Mouse (Mus musculus) stomach, postnatal 0 days (tissue): ENCODE measurements at regions not wholly inside any gene's neighbourhood (a gene's known extent, or its start where the extent isn't known, plus 50 kb on each side); places are given as distances from the start of the nearest gene placed in this dataset.

Experiments used
- ATAC-seq: fragments of 200-750 bp; cut with Nextera tagmentation; 2 replicates; pipeline ENCODE4 v1.8.0; 2017; ENCODE audit not compliant: low FRiP score, low TSS enrichment
- DNase-seq: peaks from one replicate; pipeline ENCODE4 v3.0.0-alpha.2; 2016; ENCODE audit warnings: low spot score
- H3K27ac ChIP-seq: fragments of 300-500 bp; sonication (generic); replicated peaks from 2 replicates; pipeline ENCODE4 v1.5.1; 2014; ENCODE audit warnings: mild to moderate bottlenecking, control low read depth
- H3K27me3 ChIP-seq: fragments of 300-500 bp; sonication (generic); 2 replicates; pipeline ENCODE4 v1.6.1; 2014; ENCODE audit warnings: low read length; ENCODE audit not compliant: control insufficient read depth, insufficient read depth
- H3K36me3 ChIP-seq: fragments of 300-500 bp; sonication (generic); 2 replicates; pipeline ENCODE4 v1.6.1; 2014; ENCODE audit warnings: low read length, mixed read lengths; ENCODE audit not compliant: control insufficient read depth, insufficient read depth
- H3K4me1 ChIP-seq: fragments of 300-500 bp; sonication (generic); replicated peaks from 2 replicates; pipeline ENCODE4 v1.6.1; 2014; ENCODE audit warnings: antibody characterized with exemption; ENCODE audit not compliant: control insufficient read depth, insufficient read depth
- H3K4me2 ChIP-seq: fragments of 300-500 bp; sonication (generic); replicated peaks from 2 replicates; pipeline ENCODE4 v1.6.1; 2014; ENCODE audit warnings: low read depth, mild to moderate bottlenecking, control low read depth, moderate library complexity
- H3K4me3 ChIP-seq: fragments of 300-500 bp; sonication (generic); 2 replicates; pipeline ENCODE4 v1.5.1; 2014; ENCODE audit warnings: low read depth, low read length, control low read depth
- H3K9ac ChIP-seq: fragments of 300-500 bp; sonication (generic); 2 replicates; pipeline ENCODE4 v1.6.1; 2014; ENCODE audit warnings: mild to moderate bottlenecking, low read length, control low read depth, mixed read lengths
- H3K9me3 ChIP-seq: fragments of 300-500 bp; sonication (generic); 2 replicates; pipeline ENCODE4 v1.6.1; 2016; ENCODE audit warnings: low read length; ENCODE audit not compliant: control insufficient read depth
- CTCF ChIP-seq: IDR thresholded peaks from 2 replicates; pipeline ENCODE4 v1.5.1; 2016; ENCODE audit warnings: antibody characterized with exemption, low read depth, mild to moderate bottlenecking, moderate library complexity
- EP300 ChIP-seq: optimal IDR thresholded peaks from 2 replicates; pipeline ENCODE3; 2016; ENCODE audit warnings: antibody characterized with exemption
- WGBS: fragments of 180-500 bp; shearing (Covaris S2); extraction: QIAGEN DNeasy Blood & Tissue Kit; methylation state at CpG from one replicate; pipeline ENCODE4 v1.1.7; 2014; 5-methylcytosine and 5-hydroxymethylcytosine counted together

DNA sequence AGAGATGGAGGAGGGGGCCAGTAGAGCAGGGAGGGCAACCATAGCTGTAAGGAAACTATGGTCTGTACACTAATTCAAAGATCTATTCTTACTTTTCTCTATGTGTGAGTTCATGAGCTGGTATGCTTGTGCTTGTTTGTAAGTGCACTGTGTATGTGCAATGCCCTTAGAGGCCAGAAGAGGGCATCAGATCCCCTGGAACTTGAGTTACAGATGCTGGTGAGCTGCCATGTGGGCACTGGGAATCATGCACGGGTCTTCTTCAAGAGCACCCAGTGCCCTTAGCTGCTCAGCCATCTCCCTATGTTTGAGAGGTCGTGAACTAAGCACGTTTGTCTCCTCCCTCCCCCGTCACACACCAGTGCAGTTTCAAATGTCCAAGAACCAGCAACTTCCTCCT lies 68.9 kb downstream of the Tbx3 start:
- H3K27ac ChIP-seq: no peak overlapping the region
- H3K9ac ChIP-seq: no peak overlapping the region
- H3K9me3 ChIP-seq: no peaks in the 10 kb centered on the region
- H3K4me1 ChIP-seq: no peaks in the 10 kb centered on the region
- TF ChIP-seq CTCF (peak; percentile 34), EP300 (no peak)
- H3K36me3 ChIP-seq: no peaks in the 10 kb centered on the region
- 62% methylated on average over 4 of the region's 4 CpGs for WGBS
- H3K4me3 ChIP-seq: no peak overlapping the region
- DNase-seq (no peak), ATAC-seq (no peak)
- H3K27me3 ChIP-seq: no peaks in the 10 kb centered on the region
- no peak overlapping the region for H3K4me2 ChIP-seq

DNA sequence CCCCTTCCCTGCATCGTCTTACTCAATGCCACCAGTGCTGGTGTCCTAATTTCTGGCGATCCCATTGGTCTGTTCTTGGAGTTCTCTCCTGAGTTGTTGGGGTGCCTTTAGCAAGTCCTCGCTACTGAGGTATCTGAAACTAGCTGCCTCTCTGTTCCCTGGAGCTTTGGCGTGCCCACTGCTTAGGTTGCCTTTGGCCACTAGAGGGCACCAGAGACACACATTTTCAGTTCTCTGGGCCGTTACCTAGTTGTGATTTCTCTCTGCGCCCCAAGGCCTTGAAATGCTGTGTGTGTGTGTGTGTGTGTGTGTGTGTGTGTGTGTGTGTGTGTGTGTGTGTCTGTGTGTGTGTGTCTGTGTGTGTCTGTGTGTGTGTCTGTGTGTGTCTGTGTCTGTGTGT lies 70.6 kb downstream of the Tbx3 start:
- no peaks in the 10 kb centered on the region for H3K27me3 ChIP-seq
- no peak overlapping the region for H3K4me2 ChIP-seq
- ATAC-seq (peak; percentile 64; the same call in 1 of the 2 replicates), DNase-seq (peak; percentile 63)
- no peak overlapping the region for H3K9ac ChIP-seq
- 3% methylated on average over 6 of the region's 6 CpGs for WGBS
- H3K36me3 ChIP-seq: no peaks in the 10 kb centered on the region
- no peak overlapping the region for H3K27ac ChIP-seq
- H3K4me3 ChIP-seq: no peak overlapping the region
- no peaks in the 10 kb centered on the region for H3K4me1 ChIP-seq
- no peaks in the 10 kb centered on the region for H3K9me3 ChIP-seq
- TF ChIP-seq CTCF (peak; percentile 91), EP300 (no peak)

DNA sequence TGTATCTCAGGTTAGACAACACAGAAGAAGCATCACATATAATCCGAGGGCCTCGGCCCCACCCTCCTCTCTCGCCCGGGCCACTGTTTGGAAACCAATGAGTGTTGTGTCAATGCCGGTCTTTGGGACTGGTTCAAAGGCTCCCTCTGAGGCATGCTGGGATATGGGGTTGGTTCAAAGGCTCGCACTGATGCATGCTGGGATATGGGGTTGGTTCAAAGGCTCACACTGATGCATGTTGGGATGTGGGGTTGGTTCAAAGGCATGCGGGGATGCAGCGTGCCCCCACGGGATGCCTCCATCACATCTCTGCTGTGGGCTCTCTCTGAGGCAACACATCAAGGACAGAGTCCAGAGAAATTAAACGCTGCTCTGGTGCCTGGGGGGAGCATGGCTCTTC lies 73.3 kb downstream of the Tbx3 start:
- no peaks in the 10 kb centered on the region for H3K9me3 ChIP-seq
- no peaks in the 10 kb centered on the region for H3K36me3 ChIP-seq
- H3K27ac ChIP-seq: no peak overlapping the region
- no peak overlapping the region for H3K4me2 ChIP-seq
- TF ChIP-seq CTCF: no peak
- TF ChIP-seq EP300: no peak
- no peaks in the 10 kb centered on the region for H3K4me1 ChIP-seq
- no peaks in the 10 kb centered on the region for H3K27me3 ChIP-seq
- no peak for DNase-seq
- no peak for ATAC-seq
- 74% methylated on average over 10 of the region's 10 CpGs for WGBS
- H3K9ac ChIP-seq: no peak overlapping the region
- no peak overlapping the region for H3K4me3 ChIP-seq

DNA sequence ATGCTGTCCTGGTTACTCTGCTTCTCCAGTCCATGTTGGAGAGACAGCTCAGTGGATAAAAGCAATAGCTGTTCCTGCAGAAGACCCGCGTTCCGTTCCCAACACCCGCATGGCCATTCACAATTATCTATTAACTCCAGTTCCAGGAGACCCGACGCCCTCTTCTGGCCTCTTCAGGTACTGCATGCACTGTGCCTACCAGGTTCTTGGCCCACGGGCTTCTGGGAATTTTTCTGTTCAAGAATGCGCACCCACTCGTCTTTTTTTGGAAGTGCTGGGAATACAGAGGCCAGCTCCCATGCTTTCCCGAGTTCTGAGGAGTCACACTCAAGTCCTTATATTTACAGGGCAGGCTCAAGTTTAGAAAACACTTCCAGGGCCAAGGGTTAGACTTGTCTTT lies 76.6 kb downstream of the Tbx3 start:
- H3K27me3 ChIP-seq: no peaks in the 10 kb centered on the region
- ATAC-seq: no peak
- TF ChIP-seq CTCF (peak; percentile 46), EP300 (no peak)
- H3K9me3 ChIP-seq: no peaks in the 10 kb centered on the region
- H3K4me2 ChIP-seq: no peak overlapping the region
- no peaks in the 10 kb centered on the region for H3K36me3 ChIP-seq
- no peak for DNase-seq
- WGBS: 69% methylated on average over 10 of the region's 10 CpGs
- H3K4me1 ChIP-seq: no peaks in the 10 kb centered on the region
- no peak overlapping the region for H3K27ac ChIP-seq
- H3K4me3 ChIP-seq: no peak overlapping the region
- no peak overlapping the region for H3K9ac ChIP-seq

DNA sequence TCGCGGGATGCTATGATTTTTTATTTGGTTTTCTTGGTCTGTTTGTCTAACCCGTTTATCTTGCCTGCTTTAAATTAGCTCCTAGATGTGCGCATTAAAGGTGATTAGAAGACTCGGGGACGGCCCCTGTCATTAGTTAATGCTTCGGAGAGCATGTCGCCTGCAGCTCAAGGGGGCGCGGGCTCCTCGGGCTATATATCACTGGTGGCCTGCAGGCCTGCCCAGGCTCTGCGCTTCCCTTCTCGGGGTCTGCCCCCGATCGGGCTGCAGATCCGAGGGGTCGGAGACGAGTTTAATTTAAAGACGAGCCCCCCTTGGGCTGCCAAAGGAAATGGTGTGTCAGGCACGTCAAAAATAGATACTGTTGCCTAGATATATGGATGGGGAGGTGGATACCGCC lies 78.2 kb downstream of the Tbx3 start:
- DNase-seq (no peak), ATAC-seq (no peak)
- Histone ChIP-seq H3K27me3 (no peaks in the 10 kb centered on the region), H3K4me1 (no peaks in the 10 kb centered on the region), H3K9me3 (no peaks in the 10 kb centered on the region), H3K36me3 (no peaks in the 10 kb centered on the region), H3K27ac (no peak overlapping the region), H3K9ac (no peak overlapping the region), H3K4me3 (no peak overlapping the region), H3K4me2 (no peak overlapping the region)
- WGBS: 1% methylated on average over 21 of the region's 21 CpGs
- TF ChIP-seq CTCF: no peak
- no peak for TF ChIP-seq EP300

DNA sequence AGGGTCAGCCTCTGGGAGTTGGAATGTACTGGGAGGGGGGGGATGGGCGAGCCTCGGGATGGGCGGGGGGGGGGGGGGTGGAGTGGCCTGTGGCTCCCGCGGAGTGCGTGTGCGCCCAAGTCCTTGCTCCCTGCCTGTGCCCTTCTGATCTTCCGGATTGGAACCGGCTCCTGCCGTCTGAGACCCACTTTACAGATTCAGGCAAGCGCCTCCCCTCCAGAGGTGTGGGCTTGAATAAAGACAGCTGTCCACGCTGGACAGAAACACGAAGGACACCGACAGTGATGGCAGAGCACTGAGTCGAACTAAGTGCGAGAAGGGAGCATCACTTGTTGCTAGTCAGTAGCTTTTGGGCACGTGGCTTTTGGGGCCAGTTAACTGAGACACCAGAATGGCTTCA lies 78.7 kb downstream of the Tbx3 start:
- no peak overlapping the region for H3K4me3 ChIP-seq
- no peak overlapping the region for H3K27ac ChIP-seq
- H3K4me2 ChIP-seq: no peak overlapping the region
- WGBS: 8% methylated on average over 11 of the region's 17 CpGs
- no peaks in the 10 kb centered on the region for H3K9me3 ChIP-seq
- no peak for ATAC-seq
- H3K9ac ChIP-seq: no peak overlapping the region
- H3K4me1 ChIP-seq: no peaks in the 10 kb centered on the region
- H3K27me3 ChIP-seq: no peaks in the 10 kb centered on the region
- no peak for DNase-seq
- TF ChIP-seq EP300 (no peak), CTCF (no peak)
- no peaks in the 10 kb centered on the region for H3K36me3 ChIP-seq
